Mouse (Mus musculus) hindbrain, embryonic 15.5 days (tissue): ENCODE data around the gene Ccser1. TPM values are rescaled to one million over a fixed set of nuclear protein-coding genes. Genes with fewer than 3 reads are reported as not detected.

ENCODE experiments used
- ATAC-seq: fragments of 200-750 bp; cut with Nextera tagmentation; 2 replicates; pipeline ENCODE4 v1.8.0; 2017; ENCODE audit warnings: low read depth, moderate number of reproducible peaks, moderate TSS enrichment; ENCODE audit not compliant: low FRiP score
- H3K27ac ChIP-seq: fragments of 300-500 bp; sonication (generic); replicated peaks from 2 replicates; pipeline ENCODE4 v1.5.1; 2015; ENCODE audit warnings: mild to moderate bottlenecking, inconsistent platforms
- H3K27me3 ChIP-seq: fragments of 300-500 bp; sonication (generic); 2 replicates; pipeline ENCODE4 v1.6.1; 2015; ENCODE audit warnings: control low read depth, inconsistent platforms
- H3K36me3 ChIP-seq: fragments of 300-500 bp; sonication (generic); 2 replicates; pipeline ENCODE4 v1.6.1; 2015; ENCODE audit warnings: control low read depth, inconsistent platforms
- H3K4me1 ChIP-seq: fragments of 300-500 bp; sonication (generic); replicated peaks from 2 replicates; pipeline ENCODE4 v1.6.1; 2015; ENCODE audit warnings: control low read depth, inconsistent platforms
- H3K4me2 ChIP-seq: fragments of 300-500 bp; sonication (generic); 2 replicates; pipeline ENCODE4 v1.6.1; 2015; ENCODE audit warnings: moderate library complexity, mild to moderate bottlenecking, inconsistent platforms
- H3K4me3 ChIP-seq: fragments of 300-500 bp; sonication (generic); 2 replicates; pipeline ENCODE4 v1.5.1; 2015; ENCODE audit warnings: mild to moderate bottlenecking, inconsistent platforms
- H3K9ac ChIP-seq: fragments of 300-500 bp; sonication (generic); 2 replicates; pipeline ENCODE4 v1.6.1; 2015; ENCODE audit warnings: inconsistent platforms
- H3K9me3 ChIP-seq: fragments of 300-500 bp; sonication (generic); 2 replicates; pipeline ENCODE4 v1.6.1; 2016; ENCODE audit warnings: control low read depth, inconsistent platforms
- WGBS: fragments of 180-500 bp; shearing (Covaris S2); methylation state at CpG from one replicate; pipeline ENCODE4 v1.1.7; 2015; 5-methylcytosine and 5-hydroxymethylcytosine counted together
- polyA plus RNA-seq: library from polyadenylated mRNA; unstranded; fragments of >200 nt; fragmentation: Nextera tagmentation; extraction: Ambion mirVana; gene quantifications from 2 replicates; pipeline ENCODE4 v1.2.1, GENCODE M21; 2015

Ccser1 gene
- polyA plus RNA-seq, 1 experiment from 2014 or later = 24.9 TPM

GRCm38 (mm10) chr6:61382526-61382925 is 202.4 kb downstream of the Ccser1 start:
- WGBS = 29% methylated on average over 3 of the region's 3 CpGs
- H3K4me1 ChIP-seq = peaks cover 5% of the 10 kb centered on the region
- H3K4me3 ChIP-seq = no peak overlapping the region
- H3K36me3 ChIP-seq = no peaks in the 10 kb centered on the region
- H3K9me3 ChIP-seq = no peaks in the 10 kb centered on the region
- ATAC-seq = peak; percentile 84; the same call in 1 of the 2 replicates
- no peak overlapping the region for H3K9ac ChIP-seq
- no peaks in the 10 kb centered on the region for H3K27me3 ChIP-seq
- no peak overlapping the region for H3K27ac ChIP-seq
- H3K4me2 ChIP-seq = no peak overlapping the region

GRCm38 (mm10) chr6:61382991-61383390 is 202.9 kb downstream of the Ccser1 start:
- ATAC-seq = peak; percentile 34; the same call in 1 of the 2 replicates
- Histone ChIP-seq H3K27me3 (no peaks in the 10 kb centered on the region), H3K4me3 (no peak overlapping the region), H3K9ac (no peak overlapping the region), H3K36me3 (no peaks in the 10 kb centered on the region), H3K9me3 (no peaks in the 10 kb centered on the region), H3K4me1 (peaks cover 5% of the 10 kb centered on the region), H3K4me2 (no peak overlapping the region), H3K27ac (peak overlapping the region; percentile 48; the same call in 1 of the 2 replicates)
- WGBS = 36% methylated on average over 3 of the region's 3 CpGs

GRCm38 (mm10) chr6:61387046-61387445 is 206.9 kb downstream of the Ccser1 start:
- 60% methylated on average over 1 of the region's 1 CpGs for WGBS
- no peak for ATAC-seq
- H3K9ac ChIP-seq = no peak overlapping the region

GRCm38 (mm10) chr6:61427490-61427889 is 247.4 kb downstream of the Ccser1 start:
- Histone ChIP-seq H3K36me3 (no peaks in the 10 kb centered on the region), H3K4me2 (no peak overlapping the region), H3K9ac (no peak overlapping the region), H3K4me3 (no peak overlapping the region), H3K4me1 (peaks cover 10% of the 10 kb centered on the region), H3K27me3 (no peaks in the 10 kb centered on the region), H3K27ac (no peak overlapping the region), H3K9me3 (no peaks in the 10 kb centered on the region)
- 89% methylated on average over 2 of the region's 2 CpGs for WGBS
- ATAC-seq = no peak

More at GRCm38 (mm10) chr6:61387046-61387445, 206.9 kb downstream of the Ccser1 start:
- H3K4me1 ChIP-seq = peaks cover 5% of the 10 kb centered on the region
- H3K27me3 ChIP-seq = no peaks in the 10 kb centered on the region
- H3K4me3 ChIP-seq = no peak overlapping the region
- H3K27ac ChIP-seq = no peak overlapping the region
- H3K36me3 ChIP-seq = no peaks in the 10 kb centered on the region
- no peaks in the 10 kb centered on the region for H3K9me3 ChIP-seq
- no peak overlapping the region for H3K4me2 ChIP-seq

- Histone ChIP-seq H3K36me3 (no peaks in the 10 kb centered on the region), H3K4me1 (peaks cover 10% of the 10 kb centered on the region), H3K4me3 (no peak overlapping the region), H3K4me2 (no peak overlapping the region), H3K9ac (no peak overlapping the region), H3K27me3 (no peaks in the 10 kb centered on the region), H3K9me3 (no peaks in the 10 kb centered on the region), H3K27ac (peak overlapping the region; percentile 62; the same call in 1 of the 2 replicates)
- ATAC-seq = no peak
- 4% methylated on average over 5 of the region's 5 CpGs for WGBS
Measured at GRCm38 (mm10) chr6:61430881-61431725, 251.0 kb downstream of the Ccser1 start.

- Histone ChIP-seq H3K4me3 (no peak overlapping the region), H3K27me3 (no peaks in the 10 kb centered on the region), H3K9ac (no peak overlapping the region), H3K4me2 (no peak overlapping the region), H3K4me1 (peaks cover 10% of the 10 kb centered on the region), H3K9me3 (no peaks in the 10 kb centered on the region), H3K36me3 (no peaks in the 10 kb centered on the region), H3K27ac (0 out of 2 replicates have a peak overlapping the region, but pooled peaks have one; percentile 62)
- WGBS = 70% methylated on average over 2 of the region's 2 CpGs
- ATAC-seq = no peak
Measured at GRCm38 (mm10) chr6:61431726-61431984, 251.5 kb downstream of the Ccser1 start.

GRCm38 (mm10) chr6:61432167-61432566 is 252.0 kb downstream of the Ccser1 start:
- Histone ChIP-seq H3K4me2 (no peak overlapping the region), H3K27ac (no peak overlapping the region), H3K36me3 (no peaks in the 10 kb centered on the region), H3K9ac (no peak overlapping the region), H3K9me3 (no peaks in the 10 kb centered on the region), H3K4me3 (no peak overlapping the region), H3K27me3 (no peaks in the 10 kb centered on the region), H3K4me1 (peaks cover 10% of the 10 kb centered on the region)
- 66% methylated on average over 3 of the region's 3 CpGs for WGBS
- no peak for ATAC-seq

- Histone ChIP-seq H3K27me3 (no peaks in the 10 kb centered on the region), H3K9ac (no peak overlapping the region)
Measured at GRCm38 (mm10) chr6:61432703-61433102, 252.6 kb downstream of the Ccser1 start.

GRCm38 (mm10) chr6:61438165-61438564 is 258.0 kb downstream of the Ccser1 start:
- no peak overlapping the region for H3K27ac ChIP-seq
- H3K36me3 ChIP-seq = no peaks in the 10 kb centered on the region
- H3K4me1 ChIP-seq = no peaks in the 10 kb centered on the region
- ATAC-seq = no peak
- no peak overlapping the region for H3K4me2 ChIP-seq
- no peak overlapping the region for H3K4me3 ChIP-seq
- no peak overlapping the region for H3K9ac ChIP-seq
- H3K9me3 ChIP-seq = no peaks in the 10 kb centered on the region
- no peaks in the 10 kb centered on the region for H3K27me3 ChIP-seq

More at GRCm38 (mm10) chr6:61432703-61433102, 252.6 kb downstream of the Ccser1 start:
- ATAC-seq = no peak
- peaks cover 10% of the 10 kb centered on the region for H3K4me1 ChIP-seq
- no peak overlapping the region for H3K4me2 ChIP-seq
- no peak overlapping the region for H3K27ac ChIP-seq
- WGBS = 41% methylated on average over 3 of the region's 3 CpGs
- no peak overlapping the region for H3K4me3 ChIP-seq
- no peaks in the 10 kb centered on the region for H3K9me3 ChIP-seq
- no peaks in the 10 kb centered on the region for H3K36me3 ChIP-seq

- no peaks in the 10 kb centered on the region for H3K9me3 ChIP-seq
- H3K27me3 ChIP-seq = no peaks in the 10 kb centered on the region
- H3K4me3 ChIP-seq = no peak overlapping the region
- H3K36me3 ChIP-seq = no peaks in the 10 kb centered on the region
- no peak overlapping the region for H3K4me2 ChIP-seq
- WGBS = 52% methylated on average over 2 of the region's 2 CpGs
- H3K9ac ChIP-seq = no peak overlapping the region
- no peak for ATAC-seq
- no peaks in the 10 kb centered on the region for H3K4me1 ChIP-seq
- no peak overlapping the region for H3K27ac ChIP-seq
Measured at GRCm38 (mm10) chr6:61471371-61472152, 291.4 kb downstream of the Ccser1 start.

GRCm38 (mm10) chr6:61485336-61485735 is 305.2 kb downstream of the Ccser1 start:
- H3K4me3 ChIP-seq = no peak overlapping the region
- no peaks in the 10 kb centered on the region for H3K9me3 ChIP-seq
- no peak overlapping the region for H3K27ac ChIP-seq
- H3K9ac ChIP-seq = no peak overlapping the region
- H3K36me3 ChIP-seq = no peaks in the 10 kb centered on the region
- H3K4me1 ChIP-seq = no peaks in the 10 kb centered on the region
- ATAC-seq = no peak
- WGBS = 71% methylated on average over 3 of the region's 3 CpGs
- no peak overlapping the region for H3K4me2 ChIP-seq
- no peaks in the 10 kb centered on the region for H3K27me3 ChIP-seq
